Mouse (Mus musculus) heart, embryonic 16.5 days (tissue): Measurements from ENCODE around the gene Rmi1. TPM values are rescaled to one million over a fixed set of nuclear protein-coding genes. Genes with fewer than 3 reads are reported as not detected.
"Not testable (repeated sequence)": the region's sequence is repeated elsewhere in the genome, so short reads cannot be mapped to it uniquely, and the experiment has no call there.

ENCODE experiments used
- ATAC-seq: fragments of 200-750 bp; cut with Nextera tagmentation; replicated peaks from 2 replicates; pipeline ENCODE4 v1.8.0; 2017; ENCODE audit warnings: moderate number of reproducible peaks; ENCODE audit not compliant: insufficient read depth, low FRiP score; ENCODE audit errors: extremely low read depth
- H3K27ac ChIP-seq: fragments of 300-500 bp; sonication (generic); 2 replicates; pipeline ENCODE4 v1.5.1; 2014; ENCODE audit warnings: mild to moderate bottlenecking, low read length, control low read depth, moderate library complexity
- H3K27me3 ChIP-seq: fragments of 300-500 bp; sonication (generic); 2 replicates; pipeline ENCODE4 v1.6.1; 2014; ENCODE audit warnings: low read length, mixed read lengths; ENCODE audit not compliant: control insufficient read depth, insufficient read depth
- H3K36me3 ChIP-seq: fragments of 300-500 bp; sonication (generic); 2 replicates; pipeline ENCODE4 v1.6.1; 2014; ENCODE audit not compliant: control insufficient read depth, insufficient read depth
- H3K4me1 ChIP-seq: fragments of 300-500 bp; sonication (generic); 2 replicates; pipeline ENCODE4 v1.6.1; 2014; ENCODE audit warnings: low read length, mixed read lengths; ENCODE audit not compliant: control insufficient read depth, insufficient read depth
- H3K4me2 ChIP-seq: fragments of 300-500 bp; sonication (generic); 2 replicates; pipeline ENCODE4 v1.6.1; 2014; ENCODE audit warnings: low read depth, mild to moderate bottlenecking, control low read depth, low read length
- H3K4me3 ChIP-seq: fragments of 300-500 bp; sonication (generic); 2 replicates; pipeline ENCODE4 v1.5.1; 2014; ENCODE audit warnings: mild to moderate bottlenecking, control low read depth, low read length
- H3K9ac ChIP-seq: fragments of 300-500 bp; sonication (generic); 2 replicates; pipeline ENCODE4 v1.6.1; 2014; ENCODE audit warnings: low read length, control low read depth
- H3K9me3 ChIP-seq: fragments of 300-500 bp; sonication (generic); replicated peaks from 2 replicates; pipeline ENCODE4 v1.6.1; 2016; ENCODE audit warnings: low read length; ENCODE audit not compliant: control insufficient read depth
- WGBS: fragments of 180-500 bp; shearing (Covaris S2); extraction: QIAGEN DNeasy Blood & Tissue Kit; methylation state at CpG from one replicate; pipeline ENCODE4 v1.1.7; 2014; 5-methylcytosine and 5-hydroxymethylcytosine counted together
- polyA plus RNA-seq: library from polyadenylated mRNA; unstranded; fragments of >200 nt; fragmentation: Nextera tagmentation; extraction: Ambion mirVana; gene quantifications from 2 replicates; pipeline ENCODE4 v1.2.1, GENCODE M21; 2015

Rmi1 gene
- polyA plus RNA-seq = 19.4 and 21.9 TPM in 2 replicates

DNA sequence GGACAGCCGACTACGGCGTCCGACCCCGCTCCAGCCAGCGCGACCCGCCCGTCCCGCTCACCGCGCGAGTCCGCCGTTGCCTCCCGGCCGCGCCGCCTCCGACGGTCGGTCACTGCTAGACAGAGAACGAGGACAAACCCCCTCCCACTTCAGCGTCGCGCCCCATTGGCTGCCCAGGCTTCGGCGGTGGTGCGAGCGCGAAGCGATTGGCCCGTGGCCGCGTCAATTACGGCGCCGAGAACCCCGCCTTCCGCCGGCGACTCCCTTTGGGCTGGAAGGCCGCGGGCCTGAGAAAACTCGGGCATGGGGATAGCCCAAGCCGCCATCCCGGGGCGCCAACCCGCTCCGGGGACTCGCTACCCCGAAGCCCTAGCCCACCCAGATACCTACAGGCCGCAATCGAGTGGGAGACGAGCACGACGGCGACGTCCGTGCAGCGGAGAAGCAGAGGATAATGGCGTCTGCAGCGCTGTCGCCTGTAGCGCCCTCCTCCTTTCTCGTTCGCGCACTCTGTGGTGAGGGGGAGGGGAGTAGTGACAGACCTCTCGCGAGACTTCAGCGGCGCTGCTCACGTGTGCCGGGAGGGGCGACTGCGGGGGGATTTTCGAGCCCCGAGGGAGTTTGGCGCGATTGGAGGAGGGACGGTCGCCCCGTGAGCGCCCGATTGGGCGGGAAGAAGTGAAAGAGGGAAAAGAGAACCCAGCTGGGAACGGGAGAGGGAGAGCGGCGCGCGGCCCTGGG lies at the start of gene Rmi1:
Rmi1 (plus strand) TSS at position 246 of the 741 bp plus-strand sequence.
- peak within 1 kb of the TSS; percentile 99 for H3K27ac ChIP-seq
- under 1% methylated on average over 86 of the region's 91 CpGs for WGBS
- H3K27me3 ChIP-seq = no peaks in the 10 kb centered on the region
- H3K4me2 ChIP-seq = peak within 1 kb of the TSS; percentile 89
- peak within 1 kb of the TSS; percentile 100 for H3K9ac ChIP-seq
- peak; percentile 92 for ATAC-seq
- peaks cover 9% of the 10 kb centered on the region for H3K36me3 ChIP-seq
- no peaks in the 10 kb centered on the region for H3K9me3 ChIP-seq
- peak within 1 kb of the TSS; percentile 99 for H3K4me3 ChIP-seq
- peaks cover 11% of the 10 kb centered on the region for H3K4me1 ChIP-seq

DNA sequence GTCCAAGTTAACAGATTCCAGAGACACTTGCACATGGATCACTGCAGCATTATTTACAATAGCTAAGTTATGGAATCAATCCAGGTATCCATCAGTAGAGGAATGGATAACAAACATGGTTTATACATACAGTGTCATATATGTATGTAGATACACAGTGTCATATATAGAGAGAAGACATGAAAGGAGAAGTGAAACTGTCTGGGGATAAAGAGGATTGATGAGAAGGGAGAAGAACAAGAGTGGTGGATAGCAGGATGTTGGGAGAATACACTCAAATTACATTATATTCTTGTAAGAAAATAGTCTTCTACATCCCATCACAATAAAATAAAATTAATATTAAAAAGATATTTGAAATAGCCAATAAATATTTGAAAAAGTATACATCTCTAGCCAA lies 49.1 kb upstream of the Rmi1 start:
- Histone ChIP-seq H3K9ac (no peak overlapping the region), H3K27me3 (no peaks in the 10 kb centered on the region), H3K36me3 (no peaks in the 10 kb centered on the region), H3K9me3 (no peaks in the 10 kb centered on the region), H3K4me3 (no peak overlapping the region), H3K4me2 (no peak overlapping the region), H3K27ac (no peak overlapping the region), H3K4me1 (no peaks in the 10 kb centered on the region)
- no peak for ATAC-seq

DNA sequence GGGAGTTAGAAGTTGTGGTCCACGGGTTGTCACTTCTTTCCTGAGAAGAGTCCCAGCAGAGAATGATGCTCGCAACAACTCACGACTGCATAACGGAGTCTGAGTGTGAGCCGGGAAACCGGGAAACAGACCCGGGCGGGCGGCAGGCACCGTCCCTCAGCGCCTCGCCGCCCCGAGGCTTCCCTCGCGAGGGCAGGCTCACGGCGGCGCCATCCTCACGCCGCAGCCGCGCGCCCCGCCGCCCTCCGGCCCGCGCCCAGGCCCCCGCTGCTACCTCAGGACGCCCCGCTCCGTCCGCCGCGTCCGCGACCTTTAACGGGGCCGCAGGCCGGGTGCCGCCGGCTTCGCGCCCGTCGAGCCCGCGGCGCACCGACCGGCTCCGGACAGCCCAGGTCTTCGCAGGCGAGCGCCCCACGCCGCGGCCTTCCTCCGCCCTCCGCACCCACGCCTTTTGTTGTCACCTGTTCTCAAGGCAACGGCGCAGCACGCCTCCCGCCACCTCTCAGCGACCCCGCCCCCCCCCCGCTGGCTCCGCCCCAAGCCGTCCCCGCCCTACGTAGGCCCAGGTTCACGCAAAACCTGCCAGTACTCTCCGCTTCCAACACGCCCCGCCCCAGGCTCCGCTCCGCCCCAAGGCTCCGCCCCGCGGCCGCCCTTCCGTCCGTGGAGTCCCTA lies 43.3 kb upstream of the Rmi1 start, which contains the start of gene Kif27:
Kif27 (minus strand) TSS at position 494 of the 675 bp plus-strand sequence.
- Histone ChIP-seq H3K9me3 (0 out of 2 replicates have a peak, but pooled peaks cover 6% of the 10 kb centered on the region), H3K4me1 (0 out of 2 replicates have a peak, but pooled peaks cover 2% of the 10 kb centered on the region), H3K27me3 (no peaks in the 10 kb centered on the region), H3K36me3 (no peaks in the 10 kb centered on the region), H3K4me2 (peak within 1 kb of the TSS; percentile 99), H3K9ac (peak within 1 kb of the TSS; percentile 76), H3K27ac (peak within 1 kb of the TSS; percentile 39; the same call in 1 of the 2 replicates), H3K4me3 (peak within 1 kb of the TSS; percentile 60)
- WGBS = 1% methylated on average over 79 of the region's 85 CpGs
- ATAC-seq = peak; percentile 100

DNA sequence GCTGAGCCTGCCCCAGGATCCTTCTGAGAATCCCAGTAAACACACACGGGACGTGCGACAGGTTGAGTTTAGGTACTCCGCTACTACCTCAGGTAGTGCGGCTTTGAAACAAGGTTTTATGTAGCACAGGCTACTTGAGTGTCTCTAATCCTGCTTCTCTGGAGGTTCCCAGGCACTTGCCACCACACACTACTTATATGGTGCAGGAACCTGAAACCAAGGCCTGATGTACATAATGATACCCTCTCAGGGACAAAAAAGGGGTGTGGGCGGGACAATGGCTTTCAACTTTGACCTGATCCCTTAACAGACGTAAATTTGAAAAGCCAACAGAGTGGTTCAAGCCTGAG lies 42.8 kb upstream of the Rmi1 start:
- H3K9me3 ChIP-seq = 0 out of 2 replicates have a peak, but pooled peaks cover 6% of the 10 kb centered on the region
- peak overlapping the region; percentile 58 for H3K9ac ChIP-seq
- H3K4me2 ChIP-seq = peak overlapping the region; percentile 99
- H3K27me3 ChIP-seq = no peaks in the 10 kb centered on the region
- peak; percentile 37 for ATAC-seq
- H3K36me3 ChIP-seq = no peaks in the 10 kb centered on the region
- 11% methylated on average over 7 of the region's 7 CpGs for WGBS
- 0 out of 2 replicates have a peak, but pooled peaks cover 2% of the 10 kb centered on the region for H3K4me1 ChIP-seq
- H3K27ac ChIP-seq = peak overlapping the region; percentile 39; the same call in 1 of the 2 replicates
- peak overlapping the region; percentile 60 for H3K4me3 ChIP-seq

DNA sequence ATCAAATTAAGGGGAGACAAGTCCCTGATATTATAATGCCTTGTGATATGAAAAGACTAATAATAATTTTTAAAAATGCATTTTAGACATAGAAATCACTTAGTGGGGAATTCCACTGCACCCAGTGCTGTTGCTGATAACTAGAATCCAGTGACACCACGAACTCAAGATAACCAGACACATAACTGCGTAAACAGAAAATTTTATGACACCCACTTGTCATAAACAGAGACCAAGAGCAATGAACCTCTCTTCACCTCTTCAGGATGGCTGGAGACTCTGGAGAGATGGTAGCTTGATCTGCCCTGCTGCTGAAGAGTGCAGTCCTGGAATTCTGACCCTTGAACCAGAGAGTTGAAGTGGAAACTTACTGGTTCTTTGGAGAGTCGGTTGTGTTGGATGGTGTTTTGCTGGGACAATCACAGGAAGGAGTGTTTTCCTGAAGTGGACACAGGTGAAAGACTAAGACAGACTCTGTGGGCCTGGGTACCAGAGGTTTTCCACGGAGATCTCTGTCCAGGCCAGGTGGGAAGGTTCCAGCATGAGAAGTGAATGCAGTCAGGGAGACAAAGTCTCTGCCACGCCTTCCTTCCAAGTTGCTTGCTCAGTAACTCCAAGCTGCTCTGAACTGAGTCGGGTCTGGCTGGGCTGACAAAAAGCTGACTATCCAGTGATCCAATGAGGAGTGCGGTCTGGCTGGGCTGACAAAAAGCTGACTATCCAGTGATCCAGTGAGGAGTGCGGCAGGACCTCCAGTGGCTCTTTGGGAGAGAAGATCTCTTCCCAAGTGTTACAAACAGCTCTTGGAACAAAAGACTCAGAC lies 37.5 kb upstream of the Rmi1 start:
- no peaks in the 10 kb centered on the region for H3K4me1 ChIP-seq
- no peak overlapping the region for H3K4me3 ChIP-seq
- no peak overlapping the region for H3K4me2 ChIP-seq
- no peak for ATAC-seq
- H3K36me3 ChIP-seq = no peaks in the 10 kb centered on the region
- H3K27me3 ChIP-seq = no peaks in the 10 kb centered on the region
- H3K9me3 ChIP-seq = 0 out of 2 replicates have a peak, but pooled peaks cover 6% of the 10 kb centered on the region
- 71% methylated on average over 8 of the region's 8 CpGs for WGBS
- no peak overlapping the region for H3K27ac ChIP-seq
- H3K9ac ChIP-seq = no peak overlapping the region

DNA sequence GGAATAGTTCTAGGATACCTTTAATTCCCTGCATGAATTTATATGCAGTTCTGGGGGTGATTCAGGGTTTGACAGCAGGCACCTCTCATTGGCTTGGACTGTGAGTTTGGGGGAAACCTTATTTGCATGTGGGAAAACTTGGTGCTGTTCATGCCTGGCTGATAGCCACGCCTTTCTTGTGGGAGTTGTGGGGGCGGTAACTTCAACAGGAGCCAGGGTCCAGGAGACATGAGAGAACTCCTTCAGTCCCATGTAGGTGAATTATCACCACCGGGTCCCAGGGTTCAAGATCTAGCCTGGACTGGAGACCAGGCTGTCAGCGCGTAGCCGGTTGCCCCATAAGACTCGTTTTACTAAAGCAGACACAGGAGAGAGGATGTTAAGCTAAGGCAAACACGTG lies 36.9 kb upstream of the Rmi1 start:
- H3K9me3 ChIP-seq, H3K4me3 ChIP-seq, H3K27me3 ChIP-seq, H3K27ac ChIP-seq, ATAC-seq, H3K36me3 ChIP-seq, H3K4me2 ChIP-seq, H3K4me1 ChIP-seq, H3K9ac ChIP-seq: not testable (repeated sequence)
- WGBS = 80% methylated on average over 8 of the region's 8 CpGs

DNA sequence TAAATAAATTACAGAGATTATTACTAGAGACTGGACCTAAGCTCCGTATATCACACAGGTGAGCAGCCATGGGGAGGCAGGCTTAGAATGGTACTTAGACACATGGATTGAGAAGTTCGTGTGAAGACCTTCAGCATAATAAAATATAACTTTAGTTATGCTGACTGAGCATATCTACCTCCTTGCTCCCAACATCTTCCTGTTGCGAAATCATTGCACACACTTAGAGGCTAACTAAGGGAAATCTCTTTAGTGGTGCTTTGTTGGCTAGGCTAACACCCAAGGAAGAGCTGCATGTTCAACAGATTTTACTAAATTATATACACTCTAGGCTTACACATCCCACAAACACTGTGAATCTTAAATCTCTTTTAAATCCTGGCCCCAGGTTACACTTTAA lies 35.7 kb upstream of the Rmi1 start:
- Histone ChIP-seq H3K4me2 (no peak overlapping the region), H3K27ac (no peak overlapping the region), H3K4me1 (no peaks in the 10 kb centered on the region), H3K4me3 (no peak overlapping the region), H3K9me3 (0 out of 2 replicates have a peak, but pooled peaks cover 6% of the 10 kb centered on the region), H3K36me3 (no peaks in the 10 kb centered on the region), H3K9ac (no peak overlapping the region), H3K27me3 (no peaks in the 10 kb centered on the region)
- ATAC-seq = no peak
- 85% methylated on average over 3 of the region's 3 CpGs for WGBS

DNA sequence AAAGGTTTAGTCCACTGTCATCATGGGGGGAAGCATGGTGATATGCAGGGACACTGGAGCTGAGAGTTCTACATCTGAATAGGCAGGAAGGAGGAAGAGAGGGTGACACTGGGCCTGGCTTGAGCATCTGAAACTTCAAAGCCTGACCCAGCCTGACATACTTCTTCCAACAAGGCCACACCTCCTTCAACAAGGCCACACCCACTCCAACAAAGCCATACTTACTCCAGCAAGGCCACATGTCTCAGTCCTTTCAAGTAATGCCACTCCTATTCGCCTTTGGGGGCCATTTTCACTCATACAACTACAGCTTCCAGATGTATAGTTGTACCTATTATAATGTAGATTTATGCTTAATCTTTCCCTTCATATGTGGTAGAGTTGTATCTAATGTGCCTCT lies 34.4 kb upstream of the Rmi1 start:
- Histone ChIP-seq H3K27me3 (no peaks in the 10 kb centered on the region), H3K36me3 (no peaks in the 10 kb centered on the region), H3K27ac (no peak overlapping the region), H3K9me3 (no peaks in the 10 kb centered on the region), H3K9ac (no peak overlapping the region), H3K4me1 (no peaks in the 10 kb centered on the region), H3K4me3 (no peak overlapping the region), H3K4me2 (no peak overlapping the region)
- WGBS = 56% methylated on average over 1 of the region's 1 CpGs
- ATAC-seq = no peak
